Mouse (Mus musculus): ENCODE measurements around the gene Mtss1l. TPM values are rescaled to one million over a fixed set of nuclear protein-coding genes. Genes with fewer than 3 reads are reported as not detected.
A peak's percentile ranks its signal among the peaks of the same experiment; 100 is the strongest.

The Mtss1l gene
- polyA plus RNA-seq (2015; fragmentation: Nextera tagmentation; extraction: Ambion mirVana): 6.0 and 6.4 TPM in 2 replicates

DNA sequence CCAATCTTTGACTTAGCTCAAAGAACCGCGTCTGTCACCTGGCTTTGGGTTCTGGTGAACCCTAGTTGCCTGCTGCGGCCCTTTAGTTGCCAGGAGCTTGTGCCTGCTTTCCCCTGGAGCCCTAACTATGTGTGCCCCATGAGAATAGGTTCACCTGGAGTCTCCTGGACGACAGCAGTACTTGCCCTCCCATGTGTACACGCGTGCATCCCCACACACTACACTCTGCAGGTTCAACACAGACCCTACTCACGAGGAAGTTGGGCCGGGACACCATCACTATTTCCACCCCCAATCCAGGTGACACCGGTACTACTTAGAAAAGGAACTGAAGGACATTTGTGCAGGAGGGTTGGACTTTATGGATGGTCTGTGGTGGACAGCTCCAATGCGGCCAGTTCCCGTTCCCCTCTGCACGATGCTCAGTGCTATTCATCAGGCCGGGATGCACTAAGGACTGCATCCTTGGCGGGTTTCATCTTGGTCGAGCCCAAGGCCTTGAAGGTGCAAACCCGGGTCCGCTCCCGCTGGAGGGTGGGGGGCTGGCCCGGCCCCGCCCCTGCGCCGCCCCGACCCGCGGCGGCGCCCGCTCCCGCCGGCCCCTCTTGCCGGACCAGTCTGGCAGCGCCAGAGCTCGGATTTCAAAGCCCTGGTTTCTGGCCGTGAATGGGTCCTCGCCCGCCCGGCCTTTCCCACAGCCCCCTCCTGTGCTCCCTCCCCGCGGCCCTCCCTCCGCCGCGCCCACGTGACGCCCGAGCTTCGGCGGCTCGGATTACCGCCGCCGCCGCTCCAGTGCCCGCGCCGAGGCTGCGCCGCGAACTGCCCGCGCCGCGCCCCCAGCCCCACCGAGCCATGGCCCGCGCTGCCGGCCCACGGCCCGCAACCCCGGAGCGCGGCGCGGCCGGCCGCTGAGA is at the start of gene Mtss1l:
Gene Mtss1l (plus strand): TSS at position 792 of the 914 bp plus-strand sequence.
- Histone ChIP-seq H3K4me1 (peaks cover 86% of the 10 kb centered on the region), H3K27me3 (replicated peaks) (no peaks in the 10 kb centered on the region), H3K36me3 (peaks cover 18% of the 10 kb centered on the region), H3K27ac (replicated peaks) (peak within 1 kb of the TSS; percentile 95), H3K9ac (peak within 1 kb of the TSS; percentile 97), H3K4me2 (peak within 1 kb of the TSS; percentile 91), H3K9me3 (no peaks in the 10 kb centered on the region), H3K4me3 (peak within 1 kb of the TSS; percentile 86)
- peak; percentile 67 for ATAC-seq (ENCODE audit: extremely low read depth, insufficient number of reproducible peaks, low FRiP score, low TSS enrichment)
- WGBS: 7% methylated on average over 46 of the region's 75 CpGs

DNA sequence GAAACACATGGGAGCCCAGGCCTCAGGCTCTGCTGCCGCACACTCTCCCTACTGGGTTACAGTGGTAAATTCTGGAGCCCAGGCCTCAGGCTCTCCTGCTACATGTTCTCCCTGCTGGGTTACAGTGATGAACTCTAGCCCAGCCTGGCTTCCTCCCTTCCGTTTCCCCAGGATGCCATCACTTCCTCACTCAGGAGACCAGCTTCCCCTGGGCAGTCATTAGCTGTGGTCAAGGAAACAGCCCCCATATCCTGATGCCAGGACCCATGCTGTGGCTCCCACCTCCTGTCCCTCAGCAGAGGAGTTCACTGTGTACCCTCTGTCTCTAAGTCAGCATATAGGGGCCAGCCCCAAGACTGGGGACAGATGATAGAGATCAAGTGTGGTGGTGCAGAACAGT is 49.1 kb upstream of the Mtss1l start:
- no peak for ATAC-seq (ENCODE audit: extremely low read depth, insufficient number of reproducible peaks, low FRiP score, low TSS enrichment)
- Histone ChIP-seq H3K36me3 (peaks cover 39% of the 10 kb centered on the region), H3K9ac (no peak overlapping the region), H3K4me2 (no peak overlapping the region), H3K27ac (replicated peaks) (peak overlapping the region; percentile 65), H3K4me3 (no peak overlapping the region), H3K4me1 (peaks cover 73% of the 10 kb centered on the region), H3K9me3 (no peaks in the 10 kb centered on the region), H3K27me3 (replicated peaks) (no peaks in the 10 kb centered on the region)
- 86% methylated on average over 2 of the region's 2 CpGs for WGBS

GRCm38 (mm10) chr8:110673168-110673567 is 48.1 kb upstream of the Mtss1l start:
- no peaks in the 10 kb centered on the region for H3K9me3 ChIP-seq
- H3K36me3 ChIP-seq: peaks cover 39% of the 10 kb centered on the region
- H3K4me3 ChIP-seq: no peak overlapping the region
- peaks cover 71% of the 10 kb centered on the region for H3K4me1 ChIP-seq
- H3K27me3 ChIP-seq (replicated peaks): no peaks in the 10 kb centered on the region
- no peak for ATAC-seq (ENCODE audit: extremely low read depth, insufficient number of reproducible peaks, low FRiP score, low TSS enrichment)
- H3K9ac ChIP-seq: no peak overlapping the region
- H3K27ac ChIP-seq (replicated peaks): 0 out of 2 replicates have a peak overlapping the region, but pooled peaks have one; percentile 65
- 55% methylated on average over 2 of the region's 2 CpGs for WGBS
- no peak overlapping the region for H3K4me2 ChIP-seq

DNA sequence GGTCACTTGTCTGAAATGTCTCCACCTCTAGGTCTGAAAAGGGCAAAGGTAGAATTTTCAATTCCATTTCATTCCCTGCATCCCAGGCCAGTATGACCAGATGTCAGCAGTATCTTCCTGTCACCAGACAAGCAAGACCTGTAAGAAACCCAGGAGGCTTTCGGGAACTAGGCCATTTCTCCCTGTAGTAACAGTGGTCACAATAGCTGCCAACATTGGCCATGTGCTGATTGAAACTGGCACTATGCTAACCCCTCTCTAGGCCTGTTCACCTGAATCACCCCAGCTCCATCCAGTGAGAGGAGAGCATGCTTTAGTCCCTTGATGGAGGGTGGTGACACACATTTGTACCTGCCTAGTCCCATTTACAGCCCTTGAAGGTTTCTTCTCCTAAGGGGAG is 46.7 kb upstream of the Mtss1l start:
- Histone ChIP-seq H3K36me3 (peaks cover 39% of the 10 kb centered on the region), H3K4me1 (peaks cover 66% of the 10 kb centered on the region), H3K9ac (no peak overlapping the region), H3K9me3 (no peaks in the 10 kb centered on the region), H3K27me3 (replicated peaks) (no peaks in the 10 kb centered on the region), H3K27ac (replicated peaks) (no peak overlapping the region), H3K4me2 (no peak overlapping the region), H3K4me3 (no peak overlapping the region)
- WGBS: 89% methylated on average over 1 of the region's 1 CpGs
- no peak for ATAC-seq (ENCODE audit: extremely low read depth, insufficient number of reproducible peaks, low FRiP score, low TSS enrichment)

GRCm38 (mm10) chr8:110676702-110677101 is 44.6 kb upstream of the Mtss1l start:
- peak overlapping the region; percentile 88 for H3K27ac ChIP-seq (replicated peaks)
- no peaks in the 10 kb centered on the region for H3K27me3 ChIP-seq (replicated peaks)
- H3K36me3 ChIP-seq: peaks cover 36% of the 10 kb centered on the region
- peak; percentile 28; the same call in 1 of the 2 replicates for ATAC-seq (ENCODE audit: extremely low read depth, insufficient number of reproducible peaks, low FRiP score, low TSS enrichment)
- WGBS: 33% methylated on average over 5 of the region's 5 CpGs
- H3K9me3 ChIP-seq: no peaks in the 10 kb centered on the region
- H3K4me1 ChIP-seq: peaks cover 45% of the 10 kb centered on the region
- no peak overlapping the region for H3K4me3 ChIP-seq
- peak overlapping the region; percentile 41; the same call in 1 of the 2 replicates for H3K9ac ChIP-seq
- peak overlapping the region; percentile 27; the same call in 1 of the 2 replicates for H3K4me2 ChIP-seq

- ATAC-seq (ENCODE audit: extremely low read depth, insufficient number of reproducible peaks, low FRiP score, low TSS enrichment): no peak
- peaks cover 31% of the 10 kb centered on the region for H3K36me3 ChIP-seq
- H3K9me3 ChIP-seq: no peaks in the 10 kb centered on the region
- 86% methylated on average over 5 of the region's 5 CpGs for WGBS
- H3K27ac ChIP-seq (replicated peaks): peak overlapping the region; percentile 88
- H3K4me1 ChIP-seq: peaks cover 40% of the 10 kb centered on the region
- H3K4me2 ChIP-seq: peak overlapping the region; percentile 27; the same call in 1 of the 2 replicates
- H3K9ac ChIP-seq: peak overlapping the region; percentile 41; the same call in 1 of the 2 replicates
- no peak overlapping the region for H3K4me3 ChIP-seq
- H3K27me3 ChIP-seq (replicated peaks): no peaks in the 10 kb centered on the region
Observed at GRCm38 (mm10) chr8:110677174-110677660, 44.1 kb upstream of the Mtss1l start.

- Histone ChIP-seq H3K27me3 (replicated peaks) (no peaks in the 10 kb centered on the region), H3K4me3 (no peak overlapping the region), H3K36me3 (peaks cover 32% of the 10 kb centered on the region), H3K9me3 (no peaks in the 10 kb centered on the region), H3K9ac (no peak overlapping the region), H3K4me2 (no peak overlapping the region), H3K27ac (replicated peaks) (no peak overlapping the region), H3K4me1 (peaks cover 38% of the 10 kb centered on the region)
- ATAC-seq (ENCODE audit: extremely low read depth, insufficient number of reproducible peaks, low FRiP score, low TSS enrichment): no peak
- WGBS: 37% methylated on average over 3 of the region's 3 CpGs
Observed at GRCm38 (mm10) chr8:110678989-110679388, 42.3 kb upstream of the Mtss1l start.

- no peak overlapping the region for H3K9ac ChIP-seq
- ATAC-seq (ENCODE audit: extremely low read depth, insufficient number of reproducible peaks, low FRiP score, low TSS enrichment): no peak
- WGBS: 39% methylated on average over 5 of the region's 5 CpGs
- no peak overlapping the region for H3K4me2 ChIP-seq
- H3K36me3 ChIP-seq: peaks cover 47% of the 10 kb centered on the region
- peak overlapping the region; percentile 82 for H3K27ac ChIP-seq (replicated peaks)
- H3K9me3 ChIP-seq: no peaks in the 10 kb centered on the region
- H3K27me3 ChIP-seq (replicated peaks): no peaks in the 10 kb centered on the region
- H3K4me1 ChIP-seq: peaks cover 34% of the 10 kb centered on the region
- no peak overlapping the region for H3K4me3 ChIP-seq
Observed at GRCm38 (mm10) chr8:110687726-110688125, 33.5 kb upstream of the Mtss1l start.

DNA sequence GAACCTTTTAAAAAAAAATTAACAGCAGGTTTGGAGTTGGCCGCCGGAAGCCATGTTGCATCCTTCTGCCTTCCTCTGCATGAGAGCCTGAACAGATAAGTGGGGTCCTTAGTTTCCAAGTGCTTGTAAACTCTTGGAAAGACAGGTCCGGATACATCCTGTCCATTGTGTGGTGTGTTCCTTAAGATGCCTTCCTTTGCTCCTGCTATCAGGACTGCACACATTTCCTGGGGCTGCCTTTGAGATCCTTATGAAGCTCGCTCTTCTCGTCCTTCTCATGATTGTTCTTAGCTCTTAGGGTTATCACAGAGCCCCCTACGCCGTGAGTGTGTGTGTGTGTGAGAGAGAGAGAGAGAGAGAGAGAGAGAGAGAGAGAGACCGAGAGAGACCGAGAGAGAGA is 31.3 kb upstream of the Mtss1l start:
- H3K27ac ChIP-seq (replicated peaks): peak overlapping the region; percentile 82
- H3K36me3 ChIP-seq: peaks cover 29% of the 10 kb centered on the region
- peaks cover 43% of the 10 kb centered on the region for H3K4me1 ChIP-seq
- no peak overlapping the region for H3K4me2 ChIP-seq
- ATAC-seq (ENCODE audit: extremely low read depth, insufficient number of reproducible peaks, low FRiP score, low TSS enrichment): peak; percentile 55; the same call in 1 of the 2 replicates
- no peak overlapping the region for H3K4me3 ChIP-seq
- no peaks in the 10 kb centered on the region for H3K9me3 ChIP-seq
- H3K9ac ChIP-seq: no peak overlapping the region
- WGBS: 47% methylated on average over 9 of the region's 9 CpGs
- no peaks in the 10 kb centered on the region for H3K27me3 ChIP-seq (replicated peaks)

GRCm38 (mm10) chr8:110694226-110694625 is 27.1 kb upstream of the Mtss1l start:
- Histone ChIP-seq H3K4me1 (peaks cover 56% of the 10 kb centered on the region), H3K27ac (replicated peaks) (no peak overlapping the region), H3K9me3 (no peaks in the 10 kb centered on the region), H3K36me3 (peaks cover 19% of the 10 kb centered on the region), H3K9ac (no peak overlapping the region; the same call in 1 of the 2 replicates), H3K27me3 (replicated peaks) (no peaks in the 10 kb centered on the region), H3K4me2 (no peak overlapping the region), H3K4me3 (no peak overlapping the region)
- ATAC-seq (ENCODE audit: extremely low read depth, insufficient number of reproducible peaks, low FRiP score, low TSS enrichment): no peak
- WGBS: 71% methylated on average over 5 of the region's 5 CpGs

DNA sequence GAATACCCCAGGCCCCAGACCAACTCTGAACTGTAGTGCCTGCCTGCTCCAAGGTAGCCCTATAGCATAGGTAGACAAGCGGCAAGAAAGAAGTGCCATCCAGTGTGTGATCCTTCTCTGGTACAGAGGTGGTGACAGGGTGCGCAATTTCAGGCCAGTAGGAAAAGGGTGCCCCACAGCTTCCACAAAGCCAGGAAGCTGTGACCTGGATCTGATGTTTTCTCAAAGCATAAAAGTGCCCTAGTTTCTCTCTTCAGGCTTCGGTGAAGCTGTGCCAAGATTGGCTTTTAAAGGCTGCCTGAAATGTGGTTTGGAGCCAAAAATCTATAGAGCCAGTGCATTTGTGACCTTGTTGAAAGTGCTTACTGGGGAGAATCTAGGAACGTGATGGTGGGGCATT is 26.4 kb upstream of the Mtss1l start:
- WGBS: 71% methylated on average over 4 of the region's 4 CpGs
- H3K27me3 ChIP-seq (replicated peaks): no peaks in the 10 kb centered on the region
- H3K9ac ChIP-seq: no peak overlapping the region
- H3K9me3 ChIP-seq: no peaks in the 10 kb centered on the region
- H3K4me1 ChIP-seq: peaks cover 52% of the 10 kb centered on the region
- ATAC-seq (ENCODE audit: extremely low read depth, insufficient number of reproducible peaks, low FRiP score, low TSS enrichment): no peak
- H3K27ac ChIP-seq (replicated peaks): peak overlapping the region; percentile 15; the same call in 1 of the 2 replicates
- no peak overlapping the region for H3K4me3 ChIP-seq
- H3K36me3 ChIP-seq: peaks cover 19% of the 10 kb centered on the region
- no peak overlapping the region for H3K4me2 ChIP-seq

Data from heart, embryonic 13.5 days (tissue).